Mouse (Mus musculus): ENCODE data around the gene Prune2. TPM values are rescaled to one million over a fixed set of nuclear protein-coding genes. Genes with fewer than 3 reads are reported as not detected.
"Not testable (repeated sequence)": the region's sequence is repeated elsewhere in the genome, so short reads cannot be mapped to it uniquely, and the experiment has no call there.

Gene Prune2
- total RNA-seq, 2 experiments from 2014 or later = 74.6 to 75.0 TPM

DNA sequence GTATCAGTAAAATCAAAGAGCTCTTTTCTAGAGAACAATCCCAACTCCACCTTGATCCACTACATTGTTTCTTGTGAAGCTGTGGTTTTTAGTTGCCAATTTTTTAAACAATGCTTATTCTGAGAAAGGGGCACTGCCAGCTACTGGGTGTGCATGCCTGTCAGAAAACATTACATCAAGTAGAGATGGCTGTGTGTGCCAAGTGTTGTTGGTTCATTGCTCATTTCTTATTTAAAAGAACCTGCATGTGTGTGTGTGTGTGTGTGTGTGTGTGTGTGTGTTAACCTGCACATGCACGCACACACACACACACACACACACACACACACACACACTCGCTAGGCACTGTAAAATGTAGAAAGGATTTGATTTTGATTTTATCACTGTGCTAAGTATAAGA lies 204.3 kb downstream of the Prune2 start:
- intact Hi-C loops (cut with DNase I) = no loop called here
- no peak for DNase-seq (ENCODE audit: low spot score in 2 of 2)

DNA sequence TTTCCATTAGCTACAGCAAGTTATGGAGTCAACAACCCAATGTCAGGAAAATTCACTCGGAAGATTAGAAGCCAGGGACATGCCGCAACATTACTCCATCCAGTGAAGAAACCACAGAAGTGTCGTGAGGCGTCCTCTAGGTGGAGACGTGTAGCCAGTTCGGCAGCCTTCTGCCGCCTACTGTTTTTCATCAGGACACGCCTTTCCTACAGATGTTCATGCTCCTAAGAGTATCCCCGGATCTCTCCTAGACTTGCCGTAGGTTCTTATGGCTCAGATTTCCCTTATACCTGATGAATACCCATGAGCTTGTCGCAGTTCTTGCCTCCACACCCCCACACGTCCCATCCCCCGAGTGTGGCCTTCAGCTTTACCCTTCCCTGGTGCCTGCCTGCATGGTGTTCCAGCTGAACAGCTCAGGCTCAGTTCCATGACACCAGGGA lies 207.6 kb downstream of the Prune2 start:
- no peak for DNase-seq (ENCODE audit: low spot score in 2 of 2)
- intact Hi-C loops (cut with DNase I) = no loop called here

GRCm38 (mm10) chr19:17166288-17166687 lies 210.4 kb downstream of the Prune2 start:
- intact Hi-C loops (cut with DNase I) = no loop called here
- no peak for DNase-seq (ENCODE audit: low spot score in 2 of 2)

DNA sequence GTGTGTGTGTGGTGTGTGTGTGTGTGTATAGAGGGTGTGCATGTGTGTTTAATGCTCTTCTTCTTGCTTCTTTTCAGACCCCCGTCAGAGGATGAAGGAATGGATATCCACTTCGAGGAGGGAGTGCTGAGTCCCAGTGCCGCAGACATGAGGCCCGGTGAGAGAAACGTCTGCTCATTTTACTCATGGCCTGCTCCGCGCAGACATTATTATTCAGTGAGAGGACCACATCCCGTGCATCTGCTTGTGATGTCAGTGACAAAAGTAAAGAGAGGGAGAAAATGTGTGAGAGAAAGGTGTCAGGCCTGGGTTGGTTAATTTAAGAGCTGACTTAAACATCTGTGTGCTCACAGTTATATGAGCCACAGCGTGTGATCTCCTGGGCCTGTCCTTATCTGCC lies 212.3 kb downstream of the Prune2 start:
- DNase-seq (ENCODE audit: low spot score in 2 of 2) = no peak
- intact Hi-C loops (cut with DNase I) = no loop called here

DNA sequence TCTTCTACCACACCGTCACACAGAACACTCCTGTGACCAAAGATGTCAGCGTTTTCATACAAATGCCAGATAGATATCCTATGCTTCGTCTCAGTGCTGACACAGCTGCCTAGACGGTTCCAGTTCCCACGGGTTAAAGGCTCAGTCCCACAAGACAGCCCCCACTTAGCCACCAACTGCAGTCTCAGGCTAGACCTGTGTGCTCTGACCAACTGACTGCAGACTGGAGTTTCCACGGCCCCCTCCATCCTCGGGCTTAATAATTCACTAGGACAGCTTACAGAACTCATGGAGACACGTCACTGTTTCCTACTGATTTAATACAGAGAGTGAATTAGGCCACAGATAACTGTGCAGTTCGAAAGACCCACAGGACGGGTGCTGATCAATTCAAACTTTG lies 213.8 kb downstream of the Prune2 start:
- intact Hi-C loops (cut with DNase I) = no loop called here
- DNase-seq (ENCODE audit: low spot score in 2 of 2) = no peak

DNA sequence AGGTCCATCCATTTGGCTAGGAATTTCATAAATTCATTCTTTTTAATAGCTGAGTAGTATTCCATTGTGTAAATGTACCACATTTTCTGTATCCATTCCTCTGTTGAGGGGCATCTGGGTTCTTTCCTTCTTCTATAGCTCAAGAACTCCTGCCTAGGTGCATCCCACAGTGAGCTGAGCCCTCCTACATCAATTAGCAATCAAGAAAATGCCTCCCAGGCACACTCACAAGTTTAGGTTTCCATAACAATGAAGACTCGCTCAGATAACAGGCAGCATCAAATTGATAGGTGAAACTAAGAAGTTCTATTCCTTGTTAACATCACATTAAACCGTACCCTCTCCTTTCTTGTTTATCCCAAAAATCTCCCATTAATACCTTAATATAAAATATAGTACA lies 218.6 kb downstream of the Prune2 start:
- DNase-seq (ENCODE audit: low spot score in 2 of 2); intact Hi-C loops (cut with DNase I): not testable (repeated sequence)

DNA sequence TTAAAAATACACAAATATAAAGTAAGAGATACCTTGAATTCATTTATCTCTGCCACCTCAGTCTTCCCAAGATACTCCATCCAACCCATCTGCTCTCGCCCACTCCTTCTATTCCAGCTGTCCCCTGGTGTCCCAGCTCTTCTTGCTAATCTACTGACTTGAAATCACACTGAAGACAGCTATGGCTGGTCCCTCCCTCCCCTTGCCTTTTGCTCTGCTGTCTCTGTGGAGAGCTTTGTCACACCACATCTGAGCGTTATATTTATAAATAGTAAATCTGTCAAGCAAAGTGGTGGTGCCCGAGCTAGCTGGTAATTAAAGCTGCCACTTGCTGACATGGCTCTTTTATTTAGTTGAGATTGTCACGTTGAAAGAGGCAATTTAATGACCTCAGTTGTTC lies 224.6 kb downstream of the Prune2 start:
- intact Hi-C loops (cut with DNase I) = no loop called here
- DNase-seq (ENCODE audit: low spot score in 2 of 2) = peak; percentile 19 to 33

GRCm38 (mm10) chr19:17194730-17195129 lies 238.8 kb downstream of the Prune2 start:
- intact Hi-C loops (cut with DNase I) = no loop called here
- DNase-seq (ENCODE audit: low spot score in 2 of 2) = no peak

- intact Hi-C loops (cut with DNase I) = no loop called here
- DNase-seq (ENCODE audit: low spot score in 2 of 2) = no peak
Observed at GRCm38 (mm10) chr19:17199059-17199458, 243.1 kb downstream of the Prune2 start.

DNA sequence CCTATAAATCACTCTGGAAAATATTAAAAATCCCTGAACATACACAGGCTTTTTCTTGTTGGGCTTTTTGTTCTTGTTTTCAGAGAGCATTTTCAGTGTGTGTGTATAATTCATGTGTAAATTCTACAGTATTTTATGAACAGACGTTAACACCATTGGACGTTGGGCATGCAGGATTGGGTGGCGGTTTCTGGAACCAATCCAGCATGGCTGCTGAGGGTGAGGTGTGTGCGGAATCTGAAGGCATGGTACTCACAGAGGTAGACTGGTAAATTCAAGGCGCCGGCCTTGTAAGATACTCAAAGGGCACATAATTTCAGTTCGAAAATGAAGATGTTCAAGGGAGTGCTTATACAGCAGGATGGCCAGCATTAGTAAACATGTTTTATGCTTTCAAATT lies 251.2 kb downstream of the Prune2 start:
- DNase-seq (ENCODE audit: low spot score in 2 of 2) = no peak
- intact Hi-C loops (cut with DNase I) = no loop called here

DNA sequence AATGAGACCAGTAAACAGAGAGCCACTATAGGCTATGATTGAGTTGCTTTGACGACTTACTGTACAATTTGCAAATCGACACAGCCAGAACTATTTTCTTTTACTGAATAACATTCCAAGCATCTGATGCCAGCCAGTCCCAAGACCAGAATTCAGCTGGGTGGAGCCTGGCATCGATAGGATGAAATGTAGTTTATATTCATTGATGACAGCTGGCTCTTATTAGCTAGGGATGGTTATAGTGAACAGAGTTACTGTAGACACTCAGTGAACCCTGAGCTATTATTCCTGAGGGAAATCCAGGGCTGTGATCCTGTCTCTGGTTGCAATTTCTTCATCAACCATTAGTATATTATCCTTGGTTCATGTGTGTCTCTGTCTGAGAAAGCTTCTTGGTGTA lies 254.6 kb downstream of the Prune2 start:
- intact Hi-C loops (cut with DNase I) = no loop called here
- no peak for DNase-seq (ENCODE audit: low spot score in 2 of 2)

DNA sequence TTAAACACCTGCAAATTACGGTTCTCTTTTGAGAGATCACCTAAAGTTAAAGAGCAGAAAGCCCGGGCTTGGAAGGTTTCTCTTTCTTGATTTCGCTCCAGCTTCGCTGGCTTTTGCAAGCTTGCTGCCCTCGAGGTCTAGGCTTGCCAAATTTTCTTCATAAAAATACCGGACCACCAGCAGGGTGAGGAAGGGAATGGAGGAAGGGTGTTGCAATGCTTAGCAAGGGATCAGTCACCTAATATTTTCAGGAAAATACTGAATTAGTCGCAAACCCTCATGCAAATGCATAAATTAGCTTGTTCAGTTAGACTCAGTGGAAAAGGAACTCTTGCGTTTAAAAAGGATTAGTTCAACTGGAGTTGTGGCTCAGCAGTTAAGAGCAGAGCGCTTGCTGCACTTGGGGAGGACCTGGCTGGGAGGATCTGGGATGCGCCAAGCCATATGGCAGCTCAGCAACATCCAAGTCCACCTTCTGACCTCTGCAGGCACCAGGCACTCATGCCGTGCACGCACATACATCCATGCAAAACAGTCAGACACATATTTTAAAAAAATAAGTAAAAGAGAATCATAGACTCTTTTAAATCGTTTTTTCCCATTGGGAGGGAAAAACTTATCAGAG lies 259.1 kb downstream of the Prune2 start:
- intact Hi-C loops (cut with DNase I) = no loop called here
- no peak for DNase-seq (ENCODE audit: low spot score in 2 of 2)

DNA sequence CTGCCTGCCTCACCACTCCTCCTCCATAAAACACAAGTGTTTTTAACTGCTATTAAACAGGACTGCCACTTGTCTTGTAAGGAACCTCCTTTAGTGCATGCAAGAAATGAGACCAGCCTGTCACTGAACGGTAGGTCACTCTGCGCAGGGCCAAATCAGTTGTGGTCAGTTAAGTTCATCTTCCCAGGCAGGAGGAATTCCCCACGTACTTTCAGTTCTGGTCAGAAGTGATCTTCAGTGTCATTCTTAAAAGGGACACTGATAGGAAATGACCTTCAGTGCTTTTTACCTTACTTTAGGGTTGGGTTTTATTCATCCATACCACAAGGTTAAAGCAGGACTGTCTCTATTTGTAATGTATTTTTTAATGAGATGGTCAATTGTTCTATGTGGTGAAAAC lies 262.3 kb downstream of the Prune2 start:
- intact Hi-C loops (cut with DNase I) = no loop called here
- DNase-seq (ENCODE audit: low spot score in 2 of 2) = no peak

GRCm38 (mm10) chr19:17223801-17224200 lies 267.9 kb downstream of the Prune2 start:
- intact Hi-C loops (cut with DNase I) = no loop called here
- no peak for DNase-seq (ENCODE audit: low spot score in 2 of 2)

GRCm38 (mm10) chr19:17225570-17226083 lies 269.7 kb downstream of the Prune2 start:
- DNase-seq (ENCODE audit: low spot score in 2 of 2) = no peak
- intact Hi-C loops (cut with DNase I) = no loop called here

DNA sequence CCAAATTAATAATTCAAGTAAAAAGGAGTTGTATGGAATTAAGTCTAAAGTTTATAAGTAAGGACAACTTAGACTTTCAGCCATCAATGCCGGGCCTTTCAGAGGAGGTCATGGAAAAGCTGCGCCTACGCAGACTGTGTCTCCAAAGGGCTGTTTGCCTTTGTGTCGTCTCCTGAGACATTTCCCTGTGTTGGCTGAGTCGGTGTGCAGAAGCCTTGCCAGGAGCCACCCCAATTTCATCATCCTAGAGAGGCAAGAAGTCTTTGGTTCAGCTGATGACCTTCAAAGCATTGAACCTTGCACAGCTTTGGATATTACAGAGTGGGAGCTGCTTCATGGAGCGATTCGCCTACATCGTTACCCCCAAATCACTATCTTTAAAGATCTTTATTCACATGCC lies 270.2 kb downstream of the Prune2 start:
- intact Hi-C loops (cut with DNase I) = no loop called here
- DNase-seq (ENCODE audit: low spot score in 2 of 2) = no peak

DNA sequence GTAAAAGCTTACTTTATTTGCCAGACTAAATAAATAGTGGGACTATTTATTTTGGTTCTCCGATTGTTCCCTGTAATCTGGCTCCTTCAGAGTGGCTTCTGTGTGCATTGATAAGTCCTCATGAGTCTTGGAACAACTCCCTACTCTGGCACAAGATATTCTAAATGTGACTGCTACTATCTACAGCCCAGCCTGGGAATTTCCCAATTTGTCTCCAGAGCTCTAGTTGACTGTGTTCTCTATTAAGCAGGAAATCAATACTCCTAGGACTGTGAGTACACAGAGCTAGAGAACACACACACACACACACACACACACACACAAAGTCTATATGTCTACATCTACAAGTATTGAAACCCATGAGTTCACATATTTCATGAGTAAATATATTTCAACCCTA lies 274.1 kb downstream of the Prune2 start:
- intact Hi-C loops (cut with DNase I) = no loop called here

GRCm38 (mm10) chr19:17238471-17238870 lies 282.6 kb downstream of the Prune2 start:
- intact Hi-C loops (cut with DNase I) = no loop called here
- DNase-seq (ENCODE audit: low spot score in 2 of 2) = no peak

More for the DNA sequence above, 274.1 kb downstream of the Prune2 start:
- DNase-seq (ENCODE audit: low spot score in 2 of 2) = no peak

- intact Hi-C loops (cut with DNase I) = no loop called here
- peak in 1 of 2 experiments; percentile 6 for DNase-seq (ENCODE audit: low spot score in 2 of 2)
Observed at GRCm38 (mm10) chr19:17240170-17241077, 284.5 kb downstream of the Prune2 start.

GRCm38 (mm10) chr19:17241206-17241605 lies 285.3 kb downstream of the Prune2 start:
- intact Hi-C loops (cut with DNase I) = no loop called here
- DNase-seq (ENCODE audit: low spot score in 2 of 2) = no peak

DNA sequence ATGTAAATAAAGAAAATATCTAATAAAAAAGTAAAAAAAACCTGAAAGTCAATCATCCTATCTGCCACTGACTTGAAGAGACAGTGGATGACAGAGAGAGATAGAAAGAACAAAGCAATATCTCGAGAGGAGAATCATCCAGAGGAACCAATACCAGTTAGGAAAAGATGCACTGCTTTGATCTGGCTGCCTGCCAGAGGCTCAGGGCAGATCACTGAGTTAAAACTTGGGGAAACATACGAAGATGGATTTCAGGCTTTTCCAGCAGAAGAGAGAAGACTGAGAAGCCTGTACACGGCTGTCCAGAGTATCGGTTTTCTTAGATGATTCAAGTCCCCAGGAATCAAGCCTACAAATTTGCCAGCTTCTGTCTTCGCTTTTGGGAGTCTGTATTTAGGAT lies 287.0 kb downstream of the Prune2 start:
- DNase-seq (ENCODE audit: low spot score in 2 of 2) = no peak
- intact Hi-C loops (cut with DNase I) = no loop called here
